Mouse (Mus musculus): Measurements from ENCODE around the gene Art4.

DNA sequence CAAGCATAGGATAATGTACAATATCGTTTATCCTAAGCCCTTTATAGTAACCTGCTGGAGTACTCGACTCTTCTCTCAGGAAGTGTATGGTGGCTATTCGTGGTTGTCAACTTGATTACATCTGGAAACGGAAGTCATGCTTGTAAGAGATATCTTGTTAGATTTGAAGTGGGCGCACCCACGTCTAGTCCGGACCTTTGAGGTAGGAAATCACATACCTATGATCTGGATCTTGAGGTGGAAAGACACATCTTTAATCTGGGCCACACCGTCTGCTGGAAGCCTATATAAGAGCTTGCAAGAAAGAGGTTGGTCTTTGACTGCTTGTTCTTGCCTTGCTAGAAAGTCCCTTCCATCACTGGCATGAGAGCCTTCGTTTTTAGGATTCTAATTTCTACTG lies 45.0 kb upstream of the Art4 start:
- TF ChIP-seq MAX (IDR thresholded peaks at IDR 0.05; ENCODE audit: low read length) (no peak), CHD2 (IDR thresholded peaks at IDR 0.05; ENCODE audit: low read length) (no peak), ETS1 (conservative IDR thresholded peaks at IDR 0.05; ENCODE audit: low read depth, low read length) (no peak), CTCF (conservative IDR thresholded peaks at IDR 0.05 in 1 of 2, IDR thresholded peaks at IDR 0.05 in 1 of 2; ENCODE audit: low read depth in 2 of 2, low read length in 2 of 2) (no peak), NELFE (IDR thresholded peaks at IDR 0.05; ENCODE audit: low read depth, low read length) (no peak), ZKSCAN1 (IDR thresholded peaks at IDR 0.05; ENCODE audit: borderline replicate concordance, low read depth, low read length) (no peak), POLR2A (IDR thresholded peaks at IDR 0.05; ENCODE audit: low read depth, low read length) (no peak), KAT2A (IDR thresholded peaks at IDR 0.05; ENCODE audit: insufficient replicate concordance, low read length) (no peak), ZNF384 (IDR thresholded peaks at IDR 0.05; ENCODE audit: low read depth, low read length) (no peak), EP300 (IDR thresholded peaks at IDR 0.05; ENCODE audit: low read length) (no peak), SMC3 (IDR thresholded peaks at IDR 0.05; ENCODE audit: low read depth, low read length) (no peak), ELF1 (IDR thresholded peaks at IDR 0.05; ENCODE audit: low read depth, low read length) (no peak), MXI1 (IDR thresholded peaks at IDR 0.05; ENCODE audit: low read depth, low read length) (no peak)

Data from CH12.LX (cell line).